Mouse (Mus musculus): Measurements from ENCODE around the gene Pstk.
"Not testable (repeated sequence)": the region's sequence is repeated elsewhere in the genome, so short reads cannot be mapped to it uniquely, and the experiment has no call there.

The Pstk gene

GRCm38 (mm10) chr7:131416742-131417141 lies 45.8 kb downstream of the Pstk start:
- not testable (repeated sequence) for DNase-seq

- no peak for DNase-seq
These were observed 46.7 kb downstream of the Pstk start for GRCm38 (mm10) chr7:131417605-131418004.

- no peak for DNase-seq
These were observed 54.0 kb downstream of the Pstk start for GRCm38 (mm10) chr7:131424912-131425311.

GRCm38 (mm10) chr7:131427331-131427730 lies 56.4 kb downstream of the Pstk start:
- no peak for DNase-seq

- no peak for DNase-seq
These were observed 61.3 kb downstream of the Pstk start for GRCm38 (mm10) chr7:131432244-131432643.

GRCm38 (mm10) chr7:131434276-131434675 lies 63.3 kb downstream of the Pstk start:
- DNase-seq, result no peak

- DNase-seq, result no peak
These were observed 66.1 kb downstream of the Pstk start for GRCm38 (mm10) chr7:131437051-131437450.
